In genomic region chr14:56604438-56604837, GRCm38 (mm10) we compare ENCODE assay signal across 23 mouse cellular contexts. TPM values are rescaled to one million over a fixed set of nuclear protein-coding genes. Genes with fewer than 3 reads are reported as not detected.
A peak's percentile ranks its signal among the peaks of the same experiment; 100 is the strongest.
DNase-seq lines count a peak whose midpoint lies in the region; ATAC-seq and TF ChIP-seq lines count a peak whose summit lies in the region.
"Had no signal": no experiment of that assay in that cellular context is flagged by ENCODE, and none has a peak within 500 bp of the region (broad histone marks: within the 10 kb centered on the region; RNA-seq: fewer than 3 reads in every experiment).

No protein-coding gene starts in this region.

- DNase-seq in kidney, adult 8-10 months: peak; percentile 14 to 27
- no peak for DNase-seq in kidney, adult 18-20 months
- peak; percentile 65 for DNase-seq in liver, adult 2 months (ENCODE audit: extremely low read depth, low read depth, low spot score)
- DNase-seq in liver, postnatal 0 days: no peak
- no peak for DNase-seq in thymus, postnatal 10 days (ENCODE audit: low spot score in 2 of 2)
- DNase-seq: adrenal gland, adult 2 months; adrenal gland, postnatal 14 days; cerebellum, adult 11 months; cerebellum, adult 2 months; cerebellum, adult 9-11 months; cerebellum, postnatal 25 days; gastrocnemius, postnatal 25 days; heart, adult 2 months; heart, postnatal 14 days had no signal

- no peaks in the 10 kb centered on the region for H3K9me3 ChIP-seq in intestine, embryonic 16.5 days (ENCODE audit: control insufficient read depth, low read length)
- no peaks in the 10 kb centered on the region for H3K9me3 ChIP-seq in intestine, embryonic 15.5 days
- no peaks in the 10 kb centered on the region for H3K9me3 ChIP-seq in liver, postnatal 0 days (ENCODE audit: low read length)
- H3K9me3 ChIP-seq: heart, embryonic 10.5 days; heart, embryonic 13.5 days; hindbrain, embryonic 12.5 days; hindbrain, embryonic 15.5 days had no signal

- no peak overlapping the region for H3K4me3 ChIP-seq in intestine, embryonic 16.5 days (ENCODE audit: low read length)
- H3K4me3 ChIP-seq in intestine, embryonic 15.5 days (replicated peaks): no peak overlapping the region
- no peak overlapping the region for H3K4me3 ChIP-seq in liver, adult 2 months (ENCODE audit: insufficient read depth, low read depth, low read length)
- H3K4me3 ChIP-seq in liver, postnatal 0 days (ENCODE audit: low read depth, low read length): no peak overlapping the region
- no peak overlapping the region for H3K4me3 ChIP-seq in small intestine, adult 2 months (ENCODE audit: low read depth, low read length)
- H3K4me3 ChIP-seq: heart, adult 2 months; heart, embryonic 10.5 days; heart, embryonic 13.5 days; hindbrain, embryonic 12.5 days; hindbrain, embryonic 15.5 days had no signal

- ATAC-seq in intestine, embryonic 16.5 days: peak; percentile 23; the same call in 1 of the 2 replicates
- ATAC-seq in intestine, embryonic 15.5 days: no peak
- ATAC-seq in liver, postnatal 0 days: no peak
- ATAC-seq: CD4-positive, CD25-positive, alpha-beta regulatory T cell, adult 4 months; forebrain, embryonic 14.5 days had no signal

- H3K4me2 ChIP-seq in intestine, embryonic 16.5 days (ENCODE audit: low read depth, low read length): no peak overlapping the region
- no peak overlapping the region for H3K4me2 ChIP-seq in intestine, embryonic 15.5 days (replicated peaks)
- H3K4me2 ChIP-seq in liver, postnatal 0 days (ENCODE audit: low read depth, low read length): no peak overlapping the region
- H3K4me2 ChIP-seq: heart, embryonic 13.5 days; hindbrain, embryonic 12.5 days; hindbrain, embryonic 15.5 days had no signal

- no peak for TF ChIP-seq CTCF in liver, adult 2 months (IDR thresholded peaks at IDR 0.05; ENCODE audit: low read depth, low read length)
- no peak for TF ChIP-seq CTCF in liver, postnatal 0 days (IDR thresholded peaks at IDR 0.05; ENCODE audit: low read depth)
- no peak for TF ChIP-seq CTCF in small intestine, adult 2 months (IDR thresholded peaks at IDR 0.05; ENCODE audit: extremely low read depth, insufficient read length, insufficient replicate concordance, low read depth, low read length)

- no peak for TF ChIP-seq EP300 in liver, postnatal 0 days (IDR thresholded peaks at IDR 0.05; ENCODE audit: low read depth)

- TF ChIP-seq POLR2A in liver, adult 2 months (IDR thresholded peaks at IDR 0.05; ENCODE audit: extremely low read depth, insufficient read depth, low read length): no peak
- TF ChIP-seq POLR2A in small intestine, adult 2 months (IDR thresholded peaks at IDR 0.05; ENCODE audit: low read depth, low read length): no peak

- no peak overlapping the region for H3K9ac ChIP-seq in intestine, embryonic 16.5 days (ENCODE audit: low read depth, low read length)
- no peak overlapping the region for H3K9ac ChIP-seq in intestine, embryonic 15.5 days
- H3K9ac ChIP-seq in liver, adult 2 months (ENCODE audit: low read depth, low read length): no peak overlapping the region
- H3K9ac ChIP-seq in liver, postnatal 0 days (replicated peaks): no peak overlapping the region
- H3K9ac ChIP-seq: heart, embryonic 13.5 days; hindbrain, embryonic 12.5 days; hindbrain, embryonic 15.5 days had no signal

- H3K4me1 ChIP-seq in intestine, embryonic 16.5 days (ENCODE audit: control insufficient read depth, insufficient read depth, low read length): no peaks in the 10 kb centered on the region
- no peaks in the 10 kb centered on the region for H3K4me1 ChIP-seq in intestine, embryonic 15.5 days (replicated peaks)
- H3K4me1 ChIP-seq in liver, adult 2 months (ENCODE audit: control insufficient read depth, insufficient read depth, low read length): peaks cover 9% of the 10 kb centered on the region; the same call in 1 of the 2 replicates
- no peaks in the 10 kb centered on the region for H3K4me1 ChIP-seq in liver, postnatal 0 days (ENCODE audit: insufficient read depth)
- peaks cover 11% of the 10 kb centered on the region; the same call in 1 of the 2 replicates for H3K4me1 ChIP-seq in small intestine, adult 2 months (ENCODE audit: control insufficient read depth, insufficient read depth, insufficient read length, low read length)
- H3K4me1 ChIP-seq: heart, embryonic 10.5 days; heart, embryonic 13.5 days; hindbrain, embryonic 12.5 days; hindbrain, embryonic 15.5 days had no signal

- H3K27ac ChIP-seq in intestine, embryonic 16.5 days (ENCODE audit: low read length): no peak overlapping the region
- no peak overlapping the region for H3K27ac ChIP-seq in intestine, embryonic 15.5 days
- no peak overlapping the region for H3K27ac ChIP-seq in liver, adult 2 months (replicated peaks; ENCODE audit: insufficient read depth, low read depth, low read length)
- H3K27ac ChIP-seq in liver, postnatal 0 days (ENCODE audit: low read depth): no peak overlapping the region
- peak overlapping the region; percentile 98 for H3K27ac ChIP-seq in small intestine, adult 2 months (ENCODE audit: insufficient read depth, low read depth, low read length)
- H3K27ac ChIP-seq: heart, adult 2 months; heart, embryonic 10.5 days; heart, embryonic 13.5 days; hindbrain, embryonic 12.5 days; hindbrain, embryonic 15.5 days had no signal

- 88% methylated on average over 5 of the region's 5 CpGs for WGBS in intestine, embryonic 16.5 days
- 86% methylated on average over 5 of the region's 5 CpGs for whole genome bisulfite sequencing in intestine, embryonic 15.5 days
- WGBS in liver, adult 2 months: 58% methylated on average over 5 of the region's 5 CpGs
- 83% methylated on average over 5 of the region's 5 CpGs for WGBS in liver, postnatal 0 days (ENCODE audit: insufficient replicate concordance)
- WGBS in small intestine, adult 2 months: 70% methylated on average over 5 of the region's 5 CpGs

- no peaks in the 10 kb centered on the region for H3K36me3 ChIP-seq in intestine, embryonic 16.5 days (ENCODE audit: control insufficient read depth, insufficient read depth, low read length)
- H3K36me3 ChIP-seq in intestine, embryonic 15.5 days: no peaks in the 10 kb centered on the region
- peaks cover 42% of the 10 kb centered on the region for H3K36me3 ChIP-seq in liver, adult 2 months (ENCODE audit: control insufficient read depth, insufficient read depth, low read length)
- peaks cover 23% of the 10 kb centered on the region; the same call in 1 of the 2 replicates for H3K36me3 ChIP-seq in liver, postnatal 0 days (replicated peaks; ENCODE audit: insufficient read depth, low read length)
- peaks cover 46% of the 10 kb centered on the region for H3K36me3 ChIP-seq in small intestine, adult 2 months (ENCODE audit: control insufficient read depth, insufficient read depth, low read length)
- H3K36me3 ChIP-seq: hindbrain, embryonic 12.5 days; hindbrain, embryonic 15.5 days had no signal

- H3K27me3 ChIP-seq in intestine, embryonic 16.5 days (replicated peaks; ENCODE audit: control insufficient read depth, insufficient read depth, low read length): no peaks in the 10 kb centered on the region
- no peaks in the 10 kb centered on the region for H3K27me3 ChIP-seq in intestine, embryonic 15.5 days (replicated peaks)
- H3K27me3 ChIP-seq in liver, adult 2 months (ENCODE audit: control insufficient read depth, insufficient read depth, low read length): no peaks in the 10 kb centered on the region
- no peaks in the 10 kb centered on the region for H3K27me3 ChIP-seq in liver, postnatal 0 days (ENCODE audit: insufficient read depth, low read length)
- no peaks in the 10 kb centered on the region for H3K27me3 ChIP-seq in small intestine, adult 2 months (ENCODE audit: control insufficient read depth, insufficient read depth, low read length)
- H3K27me3 ChIP-seq: heart, embryonic 13.5 days; hindbrain, embryonic 12.5 days; hindbrain, embryonic 15.5 days had no signal

- no peaks in the 10 kb centered on the region for H3K79me2 ChIP-seq in liver, adult 2 months (ENCODE audit: control insufficient read depth, insufficient read depth, low read length)

RNA-seq across cellular contexts. Expression of gene Parp4, which starts 29.0 kb away (rescaled TPM):
- polyA plus RNA-seq in intestine, embryonic 16.5 days (2015; fragmentation: Nextera tagmentation; extraction: Ambion mirVana): 4.1 and 5.1 TPM in 2 replicates
- polyA plus RNA-seq in intestine, embryonic 15.5 days (2015; fragmentation: Nextera tagmentation; extraction: Ambion mirVana): 4.6 and 5.1 TPM in 2 replicates
- total RNA-seq in liver, adult 2 months (2014; rRNA removed): 7.8 and 8.0 TPM in 2 replicates
- 1.8 and 2.6 TPM in 2 replicates for polyA plus RNA-seq in liver, adult 2 months (2012; rRNA removed)
- 3.3 and 3.5 TPM in 2 replicates for polyA plus RNA-seq in liver, postnatal 0 days (2015; fragmentation: Nextera tagmentation; extraction: Ambion mirVana)
- polyA plus RNA-seq in small intestine, adult 2 months (2012; rRNA removed): 4.8 and 13.8 TPM in 2 replicates

RNA-seq across cellular contexts. Expression of gene Cenpj, which starts 29.2 kb away (rescaled TPM):
- 4.8 and 6.0 TPM in 2 replicates for polyA plus RNA-seq in intestine, embryonic 16.5 days (2015; fragmentation: Nextera tagmentation; extraction: Ambion mirVana)
- 6.3 and 7.1 TPM in 2 replicates for polyA plus RNA-seq in intestine, embryonic 15.5 days (2015; fragmentation: Nextera tagmentation; extraction: Ambion mirVana)
- 1.4 and 4.1 TPM in 2 replicates for total RNA-seq in liver, adult 2 months (2014; rRNA removed)
- 0.54 and 0.67 TPM in 2 replicates for polyA plus RNA-seq in liver, adult 2 months (2012; rRNA removed)
- 2.0 and 2.1 TPM in 2 replicates for polyA plus RNA-seq in liver, postnatal 0 days (2015; fragmentation: Nextera tagmentation; extraction: Ambion mirVana)
- 0.46 and 2.7 TPM in 2 replicates for polyA plus RNA-seq in small intestine, adult 2 months (2012; rRNA removed)

Comparison
In these comparisons a context has a peak if more than half of its experiments do, and no peak if none do; other contexts are left out.
1. DNase-seq: peak in kidney, adult 8-10 months (2 of 2) and liver, adult 2 months (single experiment); none in kidney, adult 18-20 months (single experiment), liver, postnatal 0 days (single experiment) and thymus, postnatal 10 days (0 of 2).